Mouse (Mus musculus): ENCODE measurements at regions not wholly inside any gene's neighbourhood (a gene's known extent, or its start where the extent isn't known, plus 50 kb on each side); places are given as distances from the start of the nearest gene placed in this dataset.

DNA sequence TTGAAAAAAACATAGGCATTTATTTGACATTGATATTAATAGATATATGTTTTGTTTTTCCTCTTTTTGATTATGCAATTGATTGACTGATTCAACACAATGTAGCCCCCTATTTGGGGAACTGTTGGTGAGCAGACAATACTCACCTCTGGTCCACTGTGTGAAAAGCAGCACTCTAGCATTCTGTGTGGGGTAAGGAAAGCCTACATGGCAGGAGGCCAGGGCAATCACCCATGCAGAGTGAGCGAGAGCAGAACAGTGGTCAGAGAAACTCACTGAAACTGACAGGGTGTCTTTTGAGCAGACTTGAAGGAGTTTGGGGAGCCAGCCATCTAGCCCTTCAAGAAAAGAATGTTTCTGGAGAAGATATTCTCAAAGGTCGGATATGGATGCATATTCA lies 73.2 kb upstream of the Azi2 start:
- Histone ChIP-seq H3K9ac (ENCODE audit: low read depth, low read length) (no peak overlapping the region), H3K36me3 (ENCODE audit: control insufficient read depth, insufficient read depth) (no peaks in the 10 kb centered on the region), H3K27ac (ENCODE audit: low read depth, low read length) (no peak overlapping the region), H3K4me1 (replicated peaks; ENCODE audit: control insufficient read depth, insufficient read depth, low read length) (no peaks in the 10 kb centered on the region), H3K4me3 (ENCODE audit: low read depth, low read length) (no peak overlapping the region), H3K27me3 (replicated peaks; ENCODE audit: control insufficient read depth, insufficient read depth, low read length) (no peaks in the 10 kb centered on the region), H3K4me2 (replicated peaks; ENCODE audit: low read depth) (no peak overlapping the region), H3K9me3 (ENCODE audit: control insufficient read depth) (no peaks in the 10 kb centered on the region)
- no peak for TF ChIP-seq CTCF (IDR thresholded peaks at IDR 0.05; ENCODE audit: low read depth)
- WGBS = 76% methylated on average over 2 of the region's 2 CpGs
- ATAC-seq = no peak

DNA sequence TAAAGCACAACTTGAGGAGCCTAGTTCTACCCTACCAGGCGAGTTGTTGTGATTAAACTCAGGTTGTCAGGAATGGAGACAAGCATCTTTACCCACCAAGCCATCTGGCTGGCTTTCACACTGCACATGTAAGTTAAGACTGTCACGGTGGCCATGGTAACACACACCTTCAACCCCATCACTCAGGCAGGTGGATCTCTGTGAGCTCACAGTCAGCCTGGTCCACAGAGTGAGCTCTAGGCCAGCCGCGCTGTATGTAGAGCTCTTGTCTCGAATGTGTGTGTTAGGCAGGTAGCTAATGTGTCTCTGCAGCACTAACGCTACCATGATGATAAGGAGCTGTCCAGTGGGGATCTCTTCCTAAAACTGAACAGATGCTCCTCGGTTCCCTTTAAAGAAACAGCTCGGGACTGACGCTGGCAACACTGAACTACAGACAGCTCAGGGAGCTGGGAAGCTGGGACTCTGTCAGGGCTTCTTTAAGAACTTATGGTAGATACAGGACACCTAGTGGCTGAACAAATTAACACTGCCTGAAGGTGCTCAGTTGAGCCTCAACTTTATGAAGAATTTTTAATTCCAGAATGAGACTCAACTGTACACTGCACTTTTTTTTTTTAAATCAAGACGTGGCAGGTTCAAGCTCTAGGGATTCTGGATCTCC lies 73.8 kb upstream of the Azi2 start:
- no peak overlapping the region for H3K9ac ChIP-seq (ENCODE audit: low read depth, low read length)
- TF ChIP-seq CTCF (IDR thresholded peaks at IDR 0.05; ENCODE audit: low read depth) = peak; percentile 64
- H3K36me3 ChIP-seq (ENCODE audit: control insufficient read depth, insufficient read depth) = no peaks in the 10 kb centered on the region
- no peak overlapping the region for H3K4me3 ChIP-seq (ENCODE audit: low read depth, low read length)
- no peak overlapping the region for H3K27ac ChIP-seq (ENCODE audit: low read depth, low read length)
- no peaks in the 10 kb centered on the region for H3K9me3 ChIP-seq (ENCODE audit: control insufficient read depth)
- ATAC-seq = no peak
- H3K4me2 ChIP-seq (replicated peaks; ENCODE audit: low read depth) = no peak overlapping the region
- H3K27me3 ChIP-seq (replicated peaks; ENCODE audit: control insufficient read depth, insufficient read depth, low read length) = no peaks in the 10 kb centered on the region
- no peaks in the 10 kb centered on the region for H3K4me1 ChIP-seq (replicated peaks; ENCODE audit: control insufficient read depth, insufficient read depth, low read length)
- WGBS = 54% methylated on average over 10 of the region's 10 CpGs

DNA sequence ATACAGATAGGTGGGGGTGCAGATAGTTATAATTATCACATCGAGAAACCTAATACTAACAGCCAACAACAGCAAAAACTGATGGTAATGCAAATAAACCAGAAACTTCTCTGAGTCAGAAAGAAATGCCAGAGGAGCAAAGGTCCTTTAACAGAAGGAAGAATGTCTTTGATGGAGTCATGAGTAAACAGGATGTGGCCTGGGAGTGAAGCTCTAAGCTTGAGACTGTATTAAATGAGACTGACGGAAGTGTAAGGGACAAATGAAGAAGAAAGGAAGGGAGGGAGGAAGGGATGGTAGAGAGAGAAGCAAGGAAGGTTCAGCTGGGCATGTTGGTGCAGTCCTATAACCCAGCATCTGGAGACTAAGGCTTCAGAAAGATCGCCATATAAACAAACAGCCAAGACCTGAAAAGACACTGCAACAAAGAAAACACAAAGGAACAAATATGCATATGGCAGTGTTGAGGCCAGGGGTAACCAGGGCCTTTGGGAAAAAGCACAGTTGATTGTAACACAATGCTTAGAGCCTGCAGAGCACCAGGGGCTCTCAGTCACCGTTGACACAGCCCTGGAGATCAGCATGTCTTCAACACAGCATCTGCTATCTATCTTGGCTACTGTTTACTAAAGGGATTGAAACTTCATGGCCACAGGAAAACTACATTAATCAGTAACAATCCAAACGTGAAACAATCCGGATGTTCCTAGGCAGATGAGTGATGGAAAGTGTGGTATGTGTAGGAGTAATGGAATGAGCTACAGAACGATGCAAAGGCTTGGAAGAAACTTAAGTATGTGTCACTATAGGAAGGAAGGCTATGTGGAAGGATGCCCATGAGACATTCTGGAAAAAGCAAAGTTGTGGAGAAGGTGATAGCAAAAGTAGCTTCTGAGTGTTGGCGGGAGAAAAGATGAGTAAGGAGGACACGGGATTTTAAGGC lies 77.9 kb upstream of the Azi2 start:
- TF ChIP-seq CTCF (IDR thresholded peaks at IDR 0.05; ENCODE audit: low read depth) = no peak
- Histone ChIP-seq H3K4me2 (replicated peaks; ENCODE audit: low read depth) (no peak overlapping the region), H3K9ac (ENCODE audit: low read depth, low read length) (no peak overlapping the region), H3K27me3 (replicated peaks; ENCODE audit: control insufficient read depth, insufficient read depth, low read length) (no peaks in the 10 kb centered on the region), H3K36me3 (ENCODE audit: control insufficient read depth, insufficient read depth) (no peaks in the 10 kb centered on the region), H3K4me3 (ENCODE audit: low read depth, low read length) (no peak overlapping the region), H3K4me1 (replicated peaks; ENCODE audit: control insufficient read depth, insufficient read depth, low read length) (no peaks in the 10 kb centered on the region), H3K9me3 (ENCODE audit: control insufficient read depth) (no peaks in the 10 kb centered on the region), H3K27ac (ENCODE audit: low read depth, low read length) (no peak overlapping the region)
- ATAC-seq = no peak
- WGBS = 41% methylated on average over 9 of the region's 9 CpGs

DNA sequence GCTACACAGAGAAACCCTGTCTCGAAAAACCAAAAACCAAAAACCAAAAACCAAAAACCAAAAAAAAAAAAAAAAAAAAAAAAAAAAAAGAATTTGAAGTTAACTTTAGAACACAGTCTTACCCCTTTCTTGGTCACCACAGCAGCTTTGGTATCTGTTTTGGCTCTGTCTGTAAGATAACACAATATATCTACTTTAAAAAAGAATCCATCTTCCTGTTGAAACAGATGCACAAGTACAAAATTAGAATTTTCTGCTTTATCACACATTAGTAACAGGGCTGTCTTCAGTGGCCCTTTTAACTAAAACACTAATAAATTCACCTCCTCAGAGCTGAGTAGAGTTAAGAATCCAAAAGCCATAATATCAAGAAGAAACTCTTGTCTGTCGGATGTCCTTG lies 80.5 kb upstream of the Azi2 start:
- no peak overlapping the region for H3K4me2 ChIP-seq (replicated peaks; ENCODE audit: low read depth)
- no peaks in the 10 kb centered on the region for H3K27me3 ChIP-seq (replicated peaks; ENCODE audit: control insufficient read depth, insufficient read depth, low read length)
- 91% methylated on average over 2 of the region's 2 CpGs for WGBS
- H3K4me1 ChIP-seq (replicated peaks; ENCODE audit: control insufficient read depth, insufficient read depth, low read length) = 0 out of 2 replicates have a peak, but pooled peaks cover 4% of the 10 kb centered on the region
- ATAC-seq = no peak
- no peak overlapping the region for H3K27ac ChIP-seq (ENCODE audit: low read depth, low read length)
- no peak overlapping the region for H3K4me3 ChIP-seq (ENCODE audit: low read depth, low read length)
- TF ChIP-seq CTCF (IDR thresholded peaks at IDR 0.05; ENCODE audit: low read depth) = no peak
- no peaks in the 10 kb centered on the region for H3K36me3 ChIP-seq (ENCODE audit: control insufficient read depth, insufficient read depth)
- no peak overlapping the region for H3K9ac ChIP-seq (ENCODE audit: low read depth, low read length)
- no peaks in the 10 kb centered on the region for H3K9me3 ChIP-seq (ENCODE audit: control insufficient read depth)

DNA sequence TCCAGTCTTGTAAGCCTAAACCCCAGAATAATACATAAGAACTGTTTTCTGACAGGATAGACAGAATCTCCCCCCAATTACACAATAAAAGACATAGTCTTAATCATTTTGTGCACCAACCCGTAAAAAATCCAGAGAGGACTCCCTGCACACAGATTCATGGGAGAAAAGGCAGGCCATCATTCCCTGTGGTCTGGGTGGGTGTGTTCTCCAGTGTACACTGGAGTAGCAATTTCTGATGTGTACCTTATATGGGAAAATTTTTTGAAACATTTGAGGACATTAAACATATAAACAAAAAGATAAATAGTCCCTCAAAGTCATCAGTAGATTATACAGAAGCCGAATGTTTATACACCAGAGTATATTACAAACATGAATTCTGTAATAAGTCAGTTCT lies 83.1 kb upstream of the Azi2 start:
- Histone ChIP-seq H3K4me3 (ENCODE audit: low read depth, low read length) (no peak overlapping the region), H3K9ac (ENCODE audit: low read depth, low read length) (no peak overlapping the region), H3K36me3 (ENCODE audit: control insufficient read depth, insufficient read depth) (no peaks in the 10 kb centered on the region), H3K4me1 (replicated peaks; ENCODE audit: control insufficient read depth, insufficient read depth, low read length) (0 out of 2 replicates have a peak, but pooled peaks cover 4% of the 10 kb centered on the region), H3K27me3 (replicated peaks; ENCODE audit: control insufficient read depth, insufficient read depth, low read length) (no peaks in the 10 kb centered on the region), H3K9me3 (ENCODE audit: control insufficient read depth) (no peaks in the 10 kb centered on the region), H3K4me2 (replicated peaks; ENCODE audit: low read depth) (no peak overlapping the region), H3K27ac (ENCODE audit: low read depth, low read length) (no peak overlapping the region)
- no peak for ATAC-seq
- no peak for TF ChIP-seq CTCF (IDR thresholded peaks at IDR 0.05; ENCODE audit: low read depth)
- WGBS = 60% methylated on average over 2 of the region's 2 CpGs

DNA sequence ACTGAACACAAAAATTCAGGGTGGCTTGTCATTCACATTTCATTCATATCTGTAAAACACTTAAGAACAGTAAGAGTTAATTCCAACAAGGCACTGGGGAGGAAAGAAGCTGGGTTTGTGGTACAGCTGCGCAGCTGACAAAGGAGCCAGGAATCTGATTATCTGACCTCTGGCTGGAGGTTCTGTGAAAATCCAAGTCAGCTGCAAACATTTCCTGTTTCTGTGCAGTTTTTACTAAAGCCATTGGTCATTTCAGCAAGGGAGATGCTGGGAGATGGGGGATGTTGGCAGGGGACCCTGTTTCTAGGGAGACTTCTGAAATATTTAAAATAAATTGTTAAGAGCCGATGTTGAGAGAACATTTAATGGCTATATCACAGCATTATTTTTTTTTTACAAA lies 83.6 kb upstream of the Azi2 start:
- no peaks in the 10 kb centered on the region for H3K9me3 ChIP-seq (ENCODE audit: control insufficient read depth)
- TF ChIP-seq CTCF (IDR thresholded peaks at IDR 0.05; ENCODE audit: low read depth) = no peak
- no peak overlapping the region for H3K9ac ChIP-seq (ENCODE audit: low read depth, low read length)
- 56% methylated on average over 2 of the region's 2 CpGs for WGBS
- no peak overlapping the region for H3K4me2 ChIP-seq (replicated peaks; ENCODE audit: low read depth)
- no peaks in the 10 kb centered on the region for H3K27me3 ChIP-seq (replicated peaks; ENCODE audit: control insufficient read depth, insufficient read depth, low read length)
- H3K4me3 ChIP-seq (ENCODE audit: low read depth, low read length) = no peak overlapping the region
- ATAC-seq = no peak
- 0 out of 2 replicates have a peak, but pooled peaks cover 4% of the 10 kb centered on the region for H3K4me1 ChIP-seq (replicated peaks; ENCODE audit: control insufficient read depth, insufficient read depth, low read length)
- H3K27ac ChIP-seq (ENCODE audit: low read depth, low read length) = no peak overlapping the region
- H3K36me3 ChIP-seq (ENCODE audit: control insufficient read depth, insufficient read depth) = no peaks in the 10 kb centered on the region

All from intestine, postnatal 0 days (tissue).